Mouse (Mus musculus): ENCODE measurements around the gene Ap1m2. TPM values are rescaled to one million over a fixed set of nuclear protein-coding genes. Genes with fewer than 3 reads are reported as not detected.
A peak's percentile ranks its signal among the peaks of the same experiment; 100 is the strongest.

Ap1m2 gene
- under 1 TPM in 1 of 4 experiments, not detected in 3; 0.23 TPM for total RNA-seq (2022)

DNA sequence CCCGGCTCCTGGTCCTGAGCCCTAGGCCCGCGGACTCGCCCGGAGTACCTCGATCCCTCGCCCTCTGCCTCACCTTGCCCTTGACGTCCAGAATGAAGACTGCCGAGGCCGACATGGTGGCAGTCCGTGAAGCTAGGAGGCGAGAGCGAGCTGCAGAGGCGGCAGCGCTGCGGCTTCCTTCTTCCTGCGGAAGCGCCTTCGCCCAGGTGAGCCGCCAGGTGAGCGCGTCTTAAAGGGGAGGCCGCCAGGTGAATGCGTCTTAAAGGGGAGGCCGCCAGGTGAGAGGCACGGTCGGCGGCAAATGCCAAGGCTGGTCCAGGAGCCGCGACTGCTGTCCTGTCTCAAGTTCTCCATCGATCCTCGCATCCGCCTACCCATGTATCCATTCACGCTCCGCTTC lies at the start of gene Ap1m2:
Ap1m2 (minus strand) TSS at position 204 of the 400 bp plus-strand sequence.
- DNase-seq, result no peak

DNA sequence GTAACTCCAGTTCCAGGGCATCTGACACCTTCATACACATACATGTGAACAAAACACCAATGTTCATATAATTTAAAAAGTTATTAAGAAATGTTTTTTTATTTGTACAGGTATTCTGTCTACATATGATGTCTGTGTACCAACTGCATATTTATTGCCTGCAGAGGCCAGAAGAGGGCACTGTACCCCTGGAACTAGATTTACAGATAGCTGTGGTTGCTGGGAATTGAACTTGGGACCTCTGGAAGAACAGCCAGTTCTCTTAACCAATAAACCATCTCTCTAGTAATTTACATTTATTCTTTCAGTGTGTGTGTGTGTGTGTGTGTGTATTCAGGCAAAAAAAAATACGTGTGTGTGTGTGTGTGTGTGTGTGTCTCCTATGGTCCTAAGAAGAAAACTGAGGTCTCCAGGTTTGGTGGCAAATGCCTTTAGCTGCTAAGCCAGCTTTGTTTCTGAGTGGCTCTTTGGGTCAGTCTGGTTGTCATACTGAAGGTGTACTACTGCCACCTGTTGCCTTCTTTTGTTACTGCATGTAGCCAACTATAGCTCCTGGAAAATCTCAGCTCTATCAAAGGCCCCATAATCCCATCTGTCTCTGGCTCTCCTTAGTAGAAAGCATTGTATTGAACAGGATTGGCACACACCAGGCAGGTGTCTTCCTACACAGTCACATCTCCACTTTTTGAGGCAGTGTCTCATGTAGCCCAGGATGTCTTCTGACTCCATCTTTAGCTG lies 45.0 kb upstream of the Ap1m2 start:
- peak; percentile 16 for DNase-seq

DNA sequence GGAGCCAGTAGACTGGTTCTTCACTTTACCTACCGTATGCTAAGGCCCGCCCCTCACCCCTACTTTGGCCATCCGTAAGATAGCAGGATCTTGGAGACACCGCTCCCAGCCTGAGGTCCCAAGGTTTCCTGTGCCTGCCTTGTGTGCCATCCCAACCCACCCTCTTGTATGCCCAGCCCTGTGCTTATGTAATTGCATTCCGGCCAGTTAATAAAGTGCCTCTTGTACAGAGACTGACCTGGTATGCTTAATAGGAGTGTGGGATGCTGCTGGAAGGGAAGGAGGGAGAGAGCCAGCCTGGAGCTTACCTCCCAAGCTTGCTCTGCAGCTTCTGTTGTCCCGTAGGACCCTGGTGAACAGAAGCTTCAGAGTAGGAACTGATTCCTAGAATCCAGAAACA lies 42.7 kb upstream of the Ap1m2 start:
- DNase-seq, result no peak

DNA sequence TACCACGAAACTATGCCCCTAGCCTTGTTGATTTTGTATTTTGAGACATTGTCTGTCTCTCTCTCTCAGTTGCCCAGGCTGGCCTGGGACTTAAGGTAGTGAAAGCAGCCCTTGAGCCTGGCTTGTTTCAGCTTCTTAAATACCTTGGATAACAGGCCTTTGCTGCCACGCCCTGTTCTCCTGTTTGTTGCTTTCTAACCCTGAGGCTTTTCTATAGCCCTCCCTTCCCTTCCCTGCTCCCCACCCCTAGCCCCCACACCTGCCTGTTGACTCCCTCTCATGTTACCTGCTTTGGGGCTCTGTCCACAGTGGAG lies 41.2 kb upstream of the Ap1m2 start:
- no peak for DNase-seq

DNA sequence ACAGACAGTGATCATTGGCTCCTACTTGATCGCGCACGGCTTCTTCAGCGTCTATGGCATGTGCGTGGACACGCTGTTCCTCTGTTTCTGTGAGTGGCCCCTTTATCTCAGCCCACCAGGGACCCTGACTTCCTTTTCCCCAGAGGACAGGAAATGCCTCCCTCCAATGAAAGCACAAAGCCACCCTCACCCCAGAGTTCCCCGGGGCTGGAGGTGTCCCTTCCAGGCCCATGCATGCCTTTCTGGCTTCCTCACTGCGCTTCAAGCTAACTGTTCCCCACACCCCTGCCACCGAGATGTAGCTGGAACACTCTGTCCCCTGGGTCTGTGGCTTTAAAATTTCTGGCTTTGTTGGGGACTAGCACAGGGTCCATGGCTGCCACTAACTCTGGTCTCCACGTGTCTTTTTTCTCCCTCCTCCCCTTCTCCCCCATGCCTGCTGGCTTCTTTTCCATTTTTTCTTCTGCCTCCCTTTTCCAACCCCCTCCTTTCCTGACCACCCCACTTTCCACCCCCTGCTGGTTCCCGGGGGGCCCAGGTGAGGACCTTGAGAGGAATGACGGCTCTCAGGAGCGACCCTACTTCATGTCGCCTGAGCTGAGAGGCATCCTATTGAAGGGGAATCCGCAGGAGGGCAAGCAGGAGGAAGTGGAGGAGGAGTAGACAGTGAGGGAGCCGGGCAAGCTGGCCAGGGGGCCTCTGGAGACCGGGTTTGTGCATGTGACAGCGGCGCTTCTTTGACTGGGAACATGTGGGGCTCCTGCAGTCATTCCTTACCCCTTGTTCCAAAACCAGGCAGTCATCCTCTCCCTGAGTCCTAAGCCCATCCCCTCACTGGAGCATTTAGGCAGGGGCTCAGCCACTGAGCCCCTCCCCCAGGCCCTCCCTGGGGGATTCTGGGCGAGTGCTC lies 40.6 kb upstream of the Ap1m2 start:
- DNase-seq, result no peak

DNA sequence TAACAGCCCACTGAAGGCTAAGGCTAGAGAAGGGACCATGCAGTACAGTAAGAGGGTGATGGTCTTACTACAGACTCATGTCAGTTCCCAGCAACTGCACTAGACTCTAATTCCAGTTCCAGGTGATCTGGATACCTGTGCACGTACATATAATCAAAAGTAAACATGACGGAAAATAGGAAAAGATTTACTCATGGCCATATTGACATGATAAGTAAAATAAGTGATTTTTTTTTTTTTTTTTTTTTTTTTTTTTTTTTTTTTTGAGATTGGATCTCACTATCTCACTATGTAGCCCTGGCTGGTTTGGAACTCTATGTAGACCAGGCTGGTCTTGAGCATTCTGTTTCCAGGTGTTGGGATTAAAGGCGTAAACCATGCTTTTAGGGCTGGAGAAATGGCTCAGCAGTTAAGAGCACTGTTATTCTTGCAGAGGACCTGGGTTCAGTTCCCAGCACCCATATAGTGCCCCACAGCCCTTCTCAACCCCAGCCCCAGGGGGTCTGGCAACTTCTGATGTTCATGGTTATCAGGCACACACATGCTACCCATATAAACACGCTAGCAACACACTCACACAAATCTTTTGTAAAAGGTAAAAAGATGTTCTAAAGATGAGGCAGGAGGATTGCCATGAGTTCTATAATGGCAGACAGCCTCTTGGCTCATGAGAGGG lies 39.7 kb upstream of the Ap1m2 start:
- no peak for DNase-seq

DNA sequence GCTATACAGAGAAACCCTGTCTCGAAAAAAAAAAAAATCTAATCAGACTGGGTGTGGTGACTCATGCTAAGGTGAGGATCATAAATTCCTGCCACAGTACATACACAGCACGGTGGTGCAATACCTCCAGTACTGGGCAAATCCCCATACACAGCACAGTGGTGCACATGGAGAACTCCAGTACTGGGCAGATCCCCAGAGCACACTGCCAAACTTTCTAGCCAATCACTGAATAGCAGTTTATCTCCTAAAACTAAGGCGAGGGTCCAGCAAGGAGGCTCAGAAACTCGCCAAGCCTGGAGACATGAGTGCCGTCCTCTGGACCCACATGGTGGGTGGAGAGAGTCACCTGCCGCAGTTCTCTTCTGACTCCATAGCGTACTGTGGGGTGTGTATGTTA lies 39.0 kb upstream of the Ap1m2 start:
- DNase-seq, result no peak

DNA sequence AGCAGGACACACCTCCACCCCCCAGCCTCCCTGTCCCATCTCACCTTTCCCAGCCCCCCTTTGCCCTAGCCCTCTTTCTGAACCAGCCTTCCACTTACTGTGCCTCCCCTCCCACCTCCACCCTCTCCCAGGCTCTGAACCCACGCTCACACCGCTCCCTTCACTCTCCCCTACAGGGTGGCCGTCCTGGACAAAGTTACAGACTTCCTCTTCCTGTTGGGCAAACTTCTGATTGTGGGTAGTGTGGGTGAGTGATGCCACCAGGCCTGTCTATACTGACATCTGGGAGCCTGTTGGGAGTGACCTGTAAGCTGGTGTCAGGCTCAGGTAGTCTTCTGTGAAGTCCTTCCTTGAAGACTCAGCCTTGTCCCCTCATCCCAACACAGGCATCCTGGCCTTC lies 36.0 kb upstream of the Ap1m2 start:
- DNase-seq, result no peak

DNA sequence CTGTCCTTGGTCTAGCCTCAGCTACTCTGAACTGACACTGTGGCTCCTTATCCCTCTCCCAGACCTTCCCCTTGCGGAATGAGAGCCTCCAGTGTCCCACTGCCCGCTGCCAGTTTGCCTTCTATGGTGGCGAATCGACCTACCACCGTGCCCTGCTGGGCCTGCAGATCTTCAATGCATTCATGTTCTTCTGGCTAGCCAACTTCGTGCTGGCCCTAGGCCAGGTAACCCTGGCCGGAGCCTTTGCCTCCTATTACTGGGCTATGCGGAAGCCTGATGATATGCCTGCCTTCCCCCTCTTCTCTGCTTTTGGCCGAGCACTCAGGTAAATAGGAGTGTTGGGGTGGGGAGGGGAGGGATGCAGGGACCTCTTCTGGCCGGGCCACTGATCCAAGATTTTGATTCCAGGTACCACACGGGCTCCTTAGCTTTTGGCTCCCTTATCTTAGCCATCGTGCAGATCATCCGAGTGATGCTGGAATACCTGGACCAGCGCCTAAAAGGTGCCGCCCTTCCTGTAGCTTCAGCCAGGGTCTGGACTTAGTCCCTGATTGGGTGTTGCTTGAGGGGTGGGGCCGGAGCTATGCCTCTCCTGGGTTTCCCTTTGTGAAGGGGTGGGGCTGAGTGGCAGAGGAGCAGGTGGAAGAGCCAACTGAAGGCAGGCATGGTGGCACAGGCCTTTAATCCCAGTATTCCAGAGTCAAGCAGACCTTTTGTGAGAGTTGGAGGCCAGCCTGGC lies 34.7 kb upstream of the Ap1m2 start:
- DNase-seq, result no peak

DNA sequence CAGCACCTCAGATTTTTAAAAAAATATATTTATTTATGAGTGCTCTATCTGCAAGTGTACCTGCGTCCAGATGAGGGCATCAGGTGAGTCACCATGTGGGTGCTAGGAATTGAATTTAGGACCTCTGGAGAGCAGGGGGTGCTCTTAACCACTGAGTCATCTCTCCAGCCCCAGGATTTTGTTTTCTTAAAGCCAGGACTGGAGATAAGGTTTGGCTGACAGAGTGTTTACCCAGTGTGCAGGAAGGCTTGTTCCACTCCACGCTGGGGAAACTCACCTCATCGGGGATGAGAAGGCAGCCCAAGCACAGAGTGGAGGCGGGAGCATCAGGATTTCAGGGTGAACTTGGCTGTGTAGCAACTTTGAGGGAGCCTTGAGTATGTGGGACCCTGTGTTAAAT lies 28.3 kb upstream of the Ap1m2 start:
- no peak for DNase-seq

DNA sequence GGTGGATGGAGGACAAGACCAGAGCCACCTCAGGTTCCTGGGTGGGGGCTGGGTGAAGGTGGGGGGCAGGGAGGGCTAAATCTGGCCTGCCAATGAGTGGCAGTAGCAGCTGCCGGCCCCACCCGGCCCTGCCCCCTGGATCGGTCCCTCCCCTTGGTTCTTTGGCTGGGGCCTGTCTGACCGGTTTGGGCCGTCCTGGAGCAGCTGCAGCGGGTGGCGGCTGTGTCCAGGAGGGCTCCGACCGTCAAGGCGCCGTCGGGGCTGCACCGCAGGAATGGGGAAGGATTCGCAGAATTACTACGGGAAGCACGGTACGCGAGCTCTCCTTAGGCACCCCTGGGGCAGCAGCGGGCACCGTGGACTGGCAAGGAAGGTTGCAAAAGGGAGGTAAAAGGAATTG lies 25.5 kb upstream of the Ap1m2 start:
- no peak for DNase-seq

DNA sequence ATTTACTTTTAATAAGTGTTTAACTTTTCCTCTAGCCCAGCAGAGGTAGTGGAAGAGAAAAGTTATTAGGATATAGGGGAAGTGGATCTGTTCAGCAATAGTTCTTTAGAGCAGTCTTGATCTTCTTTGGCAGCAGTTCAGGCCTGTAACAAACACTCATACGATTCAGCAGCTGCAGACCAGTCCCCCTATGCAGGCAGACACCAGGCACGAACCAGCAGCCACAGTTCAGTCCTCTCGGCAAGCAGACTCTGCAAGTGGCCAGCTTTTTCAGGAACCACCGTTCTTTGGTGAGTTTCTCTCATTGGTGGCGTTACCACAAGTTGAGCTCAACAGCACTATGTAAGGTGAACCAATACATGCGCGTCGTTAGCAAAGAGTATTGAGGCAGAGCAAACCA lies 24.4 kb upstream of the Ap1m2 start:
- DNase-seq, result no peak

DNA sequence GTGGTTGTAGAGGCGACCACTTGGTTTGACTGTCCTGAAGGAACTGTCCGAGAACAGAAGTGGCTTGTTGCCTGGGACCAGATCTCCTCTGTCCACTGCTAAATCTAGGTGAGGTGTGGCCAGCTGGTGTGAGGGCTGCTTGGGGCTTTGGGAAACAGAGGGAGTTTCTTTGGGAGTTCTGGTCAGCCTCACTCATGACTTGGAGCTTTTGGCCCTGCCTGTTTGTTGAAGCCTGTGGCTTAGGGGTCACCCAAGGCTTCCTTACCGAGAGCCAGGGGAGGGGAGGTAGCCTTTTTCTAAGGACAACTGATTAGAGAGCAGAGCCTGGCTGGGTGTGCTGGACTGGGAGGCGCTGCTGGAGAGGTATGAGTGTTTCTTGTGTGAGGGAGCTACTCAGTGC lies 23.3 kb upstream of the Ap1m2 start:
- no peak for DNase-seq

DNA sequence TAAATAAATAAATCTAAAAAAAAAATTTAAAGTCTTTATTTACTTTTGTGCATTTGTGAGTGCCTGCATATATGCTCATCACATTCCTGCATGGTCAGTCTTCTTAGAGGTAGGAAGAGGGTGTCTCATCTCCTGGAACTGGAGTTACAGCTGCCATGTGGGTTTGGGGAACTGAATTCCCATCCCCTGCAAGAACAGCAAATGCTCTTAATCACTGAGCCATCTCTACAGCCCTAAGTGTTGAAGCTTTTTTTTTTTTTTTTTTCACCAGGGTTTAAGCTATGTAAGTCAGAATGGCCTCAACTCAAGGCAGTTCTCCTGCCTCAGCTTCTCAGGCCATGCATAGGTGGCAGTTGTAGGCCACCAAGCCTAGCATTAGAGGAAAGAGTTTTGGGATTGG lies 22.6 kb upstream of the Ap1m2 start:
- no peak for DNase-seq

DNA sequence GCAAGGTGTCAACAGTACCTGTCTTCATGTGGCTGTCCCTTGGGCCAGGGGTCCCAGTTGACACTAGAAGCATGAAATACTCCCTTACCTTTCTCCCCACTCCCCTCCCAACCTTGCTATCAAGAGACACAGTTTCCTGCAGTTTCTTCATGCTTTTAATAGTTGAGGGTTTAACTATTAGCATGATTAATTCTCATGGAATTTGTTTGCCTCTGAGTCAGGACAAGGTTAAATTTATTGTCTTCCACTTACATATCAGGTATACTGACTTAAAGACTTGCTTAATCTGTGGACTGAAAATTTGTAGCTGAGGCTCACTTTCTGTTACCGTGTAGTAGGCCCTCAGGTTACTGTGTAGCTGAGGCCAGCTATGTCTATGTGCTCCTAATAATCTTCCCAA lies 21.4 kb upstream of the Ap1m2 start:
- no peak for DNase-seq

DNA sequence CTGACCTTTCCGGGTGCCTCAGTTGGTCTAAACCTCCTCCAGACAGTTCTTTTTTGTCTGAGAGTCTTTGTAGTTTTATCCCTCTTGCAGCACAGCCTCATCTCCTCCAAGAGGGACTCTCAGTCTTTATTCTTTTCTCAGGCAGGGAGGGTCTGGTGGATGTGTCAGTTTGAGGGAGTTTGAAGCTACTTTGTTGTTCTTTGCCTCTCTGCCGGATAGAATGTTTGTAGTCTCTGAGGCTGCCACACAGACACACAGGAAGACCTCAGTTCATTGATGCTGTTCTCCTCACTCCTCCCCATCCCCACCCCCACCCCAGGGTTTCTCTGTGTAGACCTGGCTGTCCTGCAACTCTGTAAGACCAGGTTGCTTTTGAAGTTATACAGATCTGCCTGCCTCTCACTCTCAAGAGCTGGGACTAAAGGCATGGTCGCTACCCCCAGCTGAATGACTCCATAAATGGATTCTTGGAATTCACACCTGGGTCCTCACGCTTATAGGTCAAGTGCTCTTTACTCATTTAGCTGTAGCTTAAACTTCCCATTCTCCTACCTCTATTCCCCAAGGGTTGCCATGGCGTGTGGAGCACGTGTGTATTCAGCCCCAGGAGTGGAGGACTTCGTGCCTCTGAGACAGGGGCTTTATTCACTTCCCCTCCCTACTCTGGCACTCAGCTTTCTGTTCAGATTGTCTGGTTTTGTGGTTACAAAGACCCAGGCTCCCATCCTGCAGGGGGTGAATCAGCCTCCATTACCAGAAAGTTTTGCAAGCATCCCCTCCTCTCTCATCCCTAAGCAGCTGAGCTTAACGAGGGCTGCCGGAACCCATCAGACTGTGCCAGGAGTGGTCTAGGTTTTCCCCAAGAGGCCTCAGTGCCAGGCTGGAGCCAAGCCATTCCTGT lies 20.3 kb upstream of the Ap1m2 start:
- DNase-seq, result no peak

DNA sequence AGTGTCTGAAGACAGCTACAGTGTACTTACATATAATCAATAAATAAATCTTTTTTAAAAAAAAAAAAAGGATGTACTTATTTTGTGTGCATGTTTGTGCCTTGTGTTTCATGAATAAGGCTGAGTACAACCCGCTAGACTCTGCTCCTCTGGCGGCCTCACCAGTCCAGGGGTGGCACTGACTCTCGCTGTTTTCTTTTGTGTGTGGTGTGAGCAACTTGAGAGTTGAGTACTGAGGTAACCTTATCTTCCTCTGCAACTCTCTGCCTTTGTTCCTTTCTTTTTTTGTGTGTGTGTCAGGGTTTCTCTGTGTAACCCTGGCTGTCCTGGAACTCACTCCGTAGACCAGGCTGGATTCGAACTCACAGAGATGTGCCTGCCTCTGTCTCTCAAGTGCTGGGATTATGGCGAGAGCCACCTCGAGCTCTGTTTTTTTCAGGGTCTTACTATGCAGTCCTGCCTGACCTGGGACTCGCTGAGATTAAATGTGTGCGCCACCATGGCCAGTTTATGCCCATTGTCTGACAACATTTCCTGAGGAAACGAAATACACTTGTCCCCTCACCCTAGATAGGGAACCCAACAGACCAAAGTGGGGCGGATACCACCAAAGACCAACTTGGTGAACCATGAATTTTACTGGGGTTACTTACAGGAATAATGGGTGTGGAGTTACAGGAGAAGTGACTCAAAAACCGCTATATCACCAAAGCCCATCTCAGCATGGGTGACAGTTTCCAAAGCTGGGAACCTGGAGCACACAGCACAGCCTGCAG lies 19.4 kb upstream of the Ap1m2 start:
- no peak for DNase-seq

DNA sequence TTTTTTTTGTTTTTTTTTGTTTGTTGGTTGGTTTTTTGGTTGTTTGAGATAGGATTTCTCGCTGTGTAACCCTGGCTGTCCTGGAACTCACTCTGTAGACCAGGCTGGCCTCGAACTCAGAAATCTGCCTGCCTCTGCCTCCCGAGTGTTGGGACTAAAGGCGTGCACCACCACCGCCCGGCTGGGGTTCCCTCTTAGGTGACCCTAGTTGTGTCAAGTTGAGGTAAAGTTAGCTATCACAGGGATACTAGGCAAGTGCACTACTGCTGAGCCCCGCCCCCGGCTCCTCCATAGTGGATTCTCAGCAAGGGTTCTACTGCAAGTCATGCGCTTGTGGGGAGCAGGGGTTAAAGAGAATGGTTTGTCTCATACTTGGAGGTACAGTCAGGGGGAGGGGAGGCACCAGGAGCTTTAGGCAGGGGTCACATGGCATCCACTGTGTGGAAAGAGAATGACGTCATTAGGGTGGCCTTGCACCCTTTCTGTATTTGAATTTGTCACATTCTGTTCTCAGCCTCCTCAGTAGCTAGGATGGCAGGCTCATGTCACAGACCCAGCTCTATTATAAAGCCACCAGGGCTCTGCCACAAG lies 17.7 kb upstream of the Ap1m2 start:
- peak; percentile 27 for DNase-seq

DNA sequence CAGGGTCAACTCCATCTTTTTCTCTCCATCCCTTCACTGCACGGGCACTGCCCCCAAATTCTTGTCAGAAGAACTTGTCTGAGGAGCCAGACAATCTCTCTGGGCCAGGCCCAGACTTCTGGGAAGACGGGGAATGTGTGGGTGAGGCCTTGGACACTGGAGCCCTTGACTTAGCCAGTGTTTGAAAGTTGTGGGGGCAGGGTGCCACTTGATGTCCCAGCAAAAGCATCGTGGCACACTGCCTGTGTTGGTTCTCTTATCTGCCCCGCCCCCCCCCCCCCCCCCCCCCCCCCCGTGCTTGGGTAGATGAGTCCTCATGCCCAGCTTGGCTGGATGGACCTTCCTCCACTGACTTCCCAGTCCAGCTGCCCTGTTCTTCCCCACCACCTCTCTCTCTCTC lies 16.9 kb upstream of the Ap1m2 start:
- DNase-seq, result no peak

DNA sequence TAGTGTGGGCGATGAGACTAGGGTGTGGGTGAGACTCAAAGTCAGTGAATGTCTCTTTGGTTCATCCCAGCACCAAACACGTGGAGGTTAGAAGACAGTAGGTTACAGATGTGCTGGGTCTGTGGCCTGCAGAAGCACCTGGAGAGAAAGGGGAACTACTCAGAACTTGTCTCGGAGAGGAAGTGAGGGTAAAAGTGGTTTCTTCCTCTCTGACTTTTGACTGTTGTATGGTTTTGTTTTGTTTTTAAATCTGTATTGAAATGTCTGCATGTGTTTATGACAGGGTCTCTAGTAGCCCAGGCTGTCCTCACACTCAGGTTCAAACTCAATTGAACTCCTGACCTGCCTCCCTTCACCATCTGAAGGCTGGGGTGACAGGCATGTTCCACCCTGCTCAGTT lies 15.9 kb upstream of the Ap1m2 start:
- DNase-seq, result no peak

DNA sequence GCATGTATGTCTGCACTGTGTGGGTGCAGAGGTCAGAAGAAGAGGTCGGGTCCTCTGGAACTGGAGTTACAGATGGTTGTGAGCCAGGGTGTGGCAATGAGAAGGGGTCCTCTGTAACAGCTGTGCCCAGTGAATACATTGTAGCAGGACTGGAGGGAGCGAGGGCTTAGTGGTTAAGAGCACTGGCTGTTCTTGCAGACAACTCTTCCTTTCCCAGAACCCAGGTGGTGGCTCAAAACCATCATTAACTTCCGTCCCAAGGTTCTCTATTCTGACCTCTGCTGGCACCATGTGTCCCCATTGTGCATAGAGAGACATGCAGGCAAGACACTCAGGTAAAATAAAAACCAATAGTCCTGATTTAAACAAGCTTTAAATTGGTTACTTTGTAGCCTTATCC lies 15.4 kb upstream of the Ap1m2 start:
- DNase-seq, result no peak

Measured in adrenal gland, adult 8-10 months (tissue).